In the genomic region with DNA sequence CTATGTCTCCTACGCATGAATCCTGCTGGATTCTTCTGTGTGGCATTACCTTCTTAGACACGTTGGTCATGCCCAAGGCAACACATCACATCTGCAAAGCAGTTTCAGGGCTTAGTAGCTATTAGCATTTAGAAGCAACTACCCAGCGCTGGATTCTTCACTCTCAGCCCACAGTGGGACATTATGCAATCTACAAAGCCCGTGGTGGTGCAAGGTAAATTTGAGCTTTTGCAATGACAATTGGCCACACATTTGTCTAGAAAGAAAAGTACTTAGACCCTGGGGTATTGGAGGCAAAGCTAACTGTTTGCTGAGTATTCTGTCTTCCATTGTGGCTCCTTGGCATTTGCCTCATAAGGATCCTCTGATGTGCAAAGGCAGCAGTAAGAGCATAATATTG, we compare ENCODE assay signal across 13 mouse cellular contexts.
"Had no signal": no experiment of that assay in that cellular context is flagged by ENCODE, and none has a peak within 500 bp of the region (broad histone marks: within the 10 kb centered on the region; RNA-seq: fewer than 3 reads in every experiment).

No protein-coding gene starts in this region.

- H3K27ac ChIP-seq: left cerebral cortex, adult 2 months; limb, embryonic 10.5 days; liver, embryonic 14.5 days; lung, embryonic 15.5 days; midbrain, embryonic 13.5 days; neural tube, embryonic 15.5 days had no signal

- H3K4me3 ChIP-seq: left cerebral cortex, adult 2 months; limb, embryonic 10.5 days; lung, embryonic 15.5 days; midbrain, embryonic 13.5 days; myocyte; neural tube, embryonic 15.5 days had no signal

- H3K36me3 ChIP-seq: limb, embryonic 10.5 days; lung, embryonic 15.5 days; midbrain, embryonic 13.5 days; neural tube, embryonic 15.5 days had no signal

- H3K9ac ChIP-seq: liver, embryonic 14.5 days; lung, embryonic 15.5 days; midbrain, embryonic 13.5 days; neural tube, embryonic 15.5 days had no signal

- DNase-seq: kidney, adult 8-10 months; kidney, postnatal 25 days; thymus, adult 18-20 months; thymus, postnatal 14 days had no signal

- H3K9me3 ChIP-seq: limb, embryonic 10.5 days; lung, embryonic 15.5 days; midbrain, embryonic 13.5 days; neural tube, embryonic 15.5 days had no signal

- H3K27me3 ChIP-seq: lung, embryonic 15.5 days; midbrain, embryonic 13.5 days; neural tube, embryonic 15.5 days had no signal

- H3K4me1 ChIP-seq: midbrain, embryonic 13.5 days; neural tube, embryonic 15.5 days had no signal

- H3K4me2 ChIP-seq: lung, embryonic 15.5 days; midbrain, embryonic 13.5 days; neural tube, embryonic 15.5 days had no signal

- ATAC-seq: inflammation-experienced regulatory T-cells, adult 6 months; intestine, postnatal 0 days; midbrain, embryonic 13.5 days had no signal
